Mouse (Mus musculus) C2C12 (cell line): Measurements from ENCODE around the gene H2-D1. TPM values are rescaled to one million over a fixed set of nuclear protein-coding genes. Genes with fewer than 3 reads are reported as not detected.
A peak's percentile ranks its signal among the peaks of the same experiment; 100 is the strongest.

Experiments
- H3K27me3 ChIP-seq: one replicate; pipeline ENCODE4 v1.6.1; 2011; ENCODE audit not compliant: control insufficient read depth, insufficient read depth, insufficient read length
- H3K36me3 ChIP-seq: one replicate; pipeline ENCODE4 v1.6.1; 2011; ENCODE audit not compliant: control insufficient read depth, insufficient read depth
- H3K4me3 ChIP-seq: one replicate; pipeline ENCODE4 v1.5.1; 2011; ENCODE audit warnings: mild to moderate bottlenecking, control low read depth; ENCODE audit not compliant: poor library complexity, insufficient read depth, severe bottlenecking
- H3K79me2 ChIP-seq: one replicate; pipeline ENCODE4 v1.6.1; 2011; ENCODE audit not compliant: control insufficient read depth, insufficient read depth
- H3K79me3 ChIP-seq: one replicate; pipeline ENCODE4 v1.6.1; 2011; ENCODE audit warnings: low read depth, control low read depth
- H3ac ChIP-seq: one replicate; pipeline ENCODE3; 2011; ENCODE audit warnings: low read depth; ENCODE audit not compliant: control insufficient read depth, insufficient read length
- CEBPB ChIP-seq: IDR thresholded peaks from one replicate; pipeline ENCODE4 v1.6.1; 2011; ENCODE audit warnings: low read depth, mild to moderate bottlenecking, control low read depth, moderate library complexity
- CTCF ChIP-seq: IDR thresholded peaks from one replicate; pipeline ENCODE4 v1.5.1; 2011; ENCODE audit not compliant: control insufficient read depth, insufficient read depth, insufficient read length
- FOSL1 ChIP-seq: IDR thresholded peaks from one replicate; pipeline ENCODE4 v1.8.0; 2011; ENCODE audit warnings: mild to moderate bottlenecking, low read length; ENCODE audit not compliant: poor library complexity, insufficient read depth, severe bottlenecking
- MAX ChIP-seq: IDR thresholded peaks from one replicate; pipeline ENCODE4 v1.6.1; 2011; ENCODE audit warnings: mild to moderate bottlenecking, control low read depth
- MYOD1 ChIP-seq: IDR thresholded peaks from one replicate; pipeline ENCODE4 v1.6.1; 2011; ENCODE audit warnings: low read depth; ENCODE audit not compliant: control insufficient read depth, insufficient read length
- MYOG ChIP-seq: IDR thresholded peaks from one replicate; pipeline ENCODE4 v1.6.1; 2011; ENCODE audit not compliant: control insufficient read depth, insufficient read length; ENCODE audit errors: extremely low read depth
- USF1 ChIP-seq: IDR thresholded peaks from one replicate; pipeline ENCODE4 v1.6.1; 2011; ENCODE audit warnings: low read depth, mild to moderate bottlenecking, control low read depth, moderate library complexity
- polyA plus RNA-seq: library from polyadenylated mRNA; unstranded; fragments of >200 nt; fragmentation: generic; extraction: Trizol; gene quantifications from one replicate; pipeline ENCODE4 v1.2.1, GENCODE M21; 2012; ENCODE audit warnings: missing spikeins

H2-D1 gene
- polyA plus RNA-seq, 1 experiment: 23.5 TPM

DNA sequence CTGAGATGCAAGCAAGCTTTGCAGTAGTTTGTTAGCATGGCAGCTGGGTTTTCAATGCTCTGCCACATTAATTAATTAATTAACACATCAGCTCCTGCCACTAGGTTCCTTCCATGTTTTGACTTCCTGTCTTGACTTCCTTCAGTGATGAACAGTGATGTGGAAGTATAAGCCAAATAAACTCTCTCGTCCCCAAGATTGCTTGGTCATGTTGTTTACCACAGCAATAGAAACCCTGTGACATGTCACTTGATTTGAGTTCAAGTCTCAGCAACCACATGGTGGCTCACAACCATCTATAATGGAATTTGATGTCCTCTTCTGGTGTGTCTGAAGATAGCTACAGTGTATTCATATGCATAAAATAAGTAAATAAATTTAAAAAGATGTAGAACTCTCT, 5.2 kb upstream of the H2-D1 start:
- no peaks in the 10 kb centered on the region for H3K27me3 ChIP-seq
- peaks cover 22% of the 10 kb centered on the region for H3K36me3 ChIP-seq
- H3K79me3 ChIP-seq: no peaks in the 10 kb centered on the region
- no peak overlapping the region for H3K4me3 ChIP-seq
- H3ac ChIP-seq: no peak overlapping the region
- no peak for TF ChIP-seq USF1
- TF ChIP-seq MYOG: no peak
- no peak for TF ChIP-seq MAX
- TF ChIP-seq CTCF: no peak
- TF ChIP-seq FOSL1: no peak
- no peak for TF ChIP-seq CEBPB
- TF ChIP-seq MYOD1: no peak
- no peaks in the 10 kb centered on the region for H3K79me2 ChIP-seq

DNA sequence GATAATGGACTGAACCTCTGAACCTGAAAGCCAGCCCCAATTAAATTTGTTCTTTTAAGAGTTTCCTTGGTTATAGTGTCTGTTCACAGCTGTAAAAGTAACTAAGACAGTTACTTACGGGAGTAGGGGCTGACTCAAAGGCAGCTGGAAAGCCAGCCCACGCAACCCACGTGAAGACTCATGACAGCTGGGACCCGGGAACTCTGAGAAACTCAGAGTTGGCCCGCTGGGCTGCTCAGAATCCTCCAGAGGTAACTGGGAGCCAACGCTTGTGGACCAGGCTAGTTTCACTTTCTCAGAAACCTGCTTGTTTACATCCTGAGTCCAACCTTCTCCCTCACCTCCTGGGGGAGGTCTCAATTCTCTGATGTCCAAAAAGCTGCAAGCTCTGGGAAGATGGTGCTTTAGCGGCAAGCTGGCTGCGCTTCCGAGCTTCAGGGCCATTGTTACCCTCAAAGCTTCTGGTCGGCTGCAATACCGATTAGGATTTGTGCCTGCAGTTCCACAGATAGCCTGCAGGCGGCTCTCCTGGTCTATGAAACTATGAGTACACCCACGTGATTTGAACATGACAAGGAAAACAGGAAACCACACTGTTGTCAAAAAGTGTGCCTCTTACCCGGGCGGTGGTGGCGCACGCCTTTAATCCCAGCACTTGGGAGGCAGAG, 4.6 kb upstream of the H2-D1 start:
- H3K4me3 ChIP-seq: peak overlapping the region; percentile 30
- no peaks in the 10 kb centered on the region for H3K79me2 ChIP-seq
- no peaks in the 10 kb centered on the region for H3K79me3 ChIP-seq
- H3K27me3 ChIP-seq: no peaks in the 10 kb centered on the region
- H3K36me3 ChIP-seq: peaks cover 16% of the 10 kb centered on the region
- H3ac ChIP-seq: peak overlapping the region; percentile 85
- TF ChIP-seq CTCF (peak; percentile 34), MYOG (no peak), CEBPB (no peak), MYOD1 (peak; percentile 66), FOSL1 (no peak), USF1 (peak; percentile 91), MAX (peak; percentile 81)

DNA sequence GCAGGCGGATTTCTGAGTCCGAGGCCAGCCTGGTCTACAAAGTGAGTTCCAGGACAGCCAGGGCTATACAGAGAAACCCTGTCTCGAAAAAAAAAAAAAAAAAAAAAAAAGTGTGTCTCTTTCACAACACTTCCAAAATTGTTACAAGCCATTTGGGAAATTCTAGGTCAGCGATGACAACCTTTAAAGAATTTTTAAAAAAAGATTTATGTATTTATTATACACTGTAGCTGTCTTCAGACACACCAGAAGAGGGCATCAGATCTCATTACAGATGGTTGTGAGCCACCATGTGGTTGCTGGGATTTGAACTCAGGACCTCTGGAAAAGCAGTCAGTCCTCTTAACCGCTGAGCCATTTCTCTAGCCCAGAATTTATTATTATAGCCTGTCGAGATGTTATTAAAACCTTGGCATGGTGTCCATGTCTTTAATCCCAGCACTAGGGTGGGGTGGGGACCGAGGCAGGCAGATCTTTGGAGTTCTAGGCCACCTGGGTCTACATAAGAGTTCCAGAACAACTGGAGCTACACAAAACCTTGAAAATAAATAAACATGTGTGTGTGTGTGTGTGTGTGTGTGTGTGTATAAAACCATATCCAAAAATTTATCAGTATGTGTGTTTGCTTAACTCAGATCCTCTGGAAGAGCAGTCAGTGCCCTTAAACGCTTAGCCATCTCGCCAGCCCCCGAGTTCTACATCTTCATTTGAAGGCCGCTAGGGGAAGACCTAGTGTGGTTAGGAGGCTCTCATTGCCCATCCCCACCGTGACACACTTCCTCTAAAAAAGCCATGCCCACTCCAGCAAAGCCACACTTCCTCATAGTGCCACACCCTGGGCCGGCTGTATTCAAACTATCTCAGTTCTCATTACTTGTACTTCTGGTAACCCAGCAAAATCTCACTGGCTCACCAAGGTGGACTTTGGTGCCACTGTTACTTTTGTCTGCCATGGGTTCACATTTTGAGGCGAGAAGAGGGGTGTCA, 3.7 kb upstream of the H2-D1 start:
- TF ChIP-seq FOSL1 (no peak), USF1 (no peak), MYOD1 (no peak), CTCF (no peak), CEBPB (no peak), MYOG (no peak), MAX (no peak)
- Histone ChIP-seq H3K27me3 (no peaks in the 10 kb centered on the region), H3K79me2 (no peaks in the 10 kb centered on the region), H3K36me3 (peaks cover 8% of the 10 kb centered on the region), H3ac (no peak overlapping the region), H3K79me3 (no peaks in the 10 kb centered on the region), H3K4me3 (no peak overlapping the region)

DNA sequence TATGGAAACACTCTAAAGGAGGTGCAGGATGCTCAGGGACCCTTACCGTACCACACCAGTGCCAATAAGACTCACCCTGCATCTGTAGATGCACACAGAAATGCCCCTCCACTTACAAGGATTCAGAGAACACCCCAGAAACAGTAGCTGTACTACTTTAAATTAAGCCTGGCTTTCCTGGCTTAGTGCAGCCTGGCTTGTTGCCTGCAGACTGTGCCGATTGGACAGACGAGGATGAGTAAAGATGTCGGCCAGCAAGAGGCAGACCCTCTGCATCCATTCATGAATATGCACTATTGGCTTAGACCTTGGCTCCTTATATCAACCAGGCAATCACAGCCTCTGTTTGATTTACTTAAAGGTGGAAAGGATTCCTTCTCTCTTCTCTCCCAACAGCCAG, 2.9 kb upstream of the H2-D1 start:
- no peaks in the 10 kb centered on the region for H3K79me2 ChIP-seq
- H3ac ChIP-seq: no peak overlapping the region
- TF ChIP-seq USF1 (no peak), FOSL1 (no peak), MYOG (no peak), CTCF (no peak), CEBPB (no peak), MAX (no peak), MYOD1 (no peak)
- H3K4me3 ChIP-seq: no peak overlapping the region
- H3K79me3 ChIP-seq: no peaks in the 10 kb centered on the region
- H3K27me3 ChIP-seq: no peaks in the 10 kb centered on the region
- H3K36me3 ChIP-seq: peaks cover under 1% of the 10 kb centered on the region

DNA sequence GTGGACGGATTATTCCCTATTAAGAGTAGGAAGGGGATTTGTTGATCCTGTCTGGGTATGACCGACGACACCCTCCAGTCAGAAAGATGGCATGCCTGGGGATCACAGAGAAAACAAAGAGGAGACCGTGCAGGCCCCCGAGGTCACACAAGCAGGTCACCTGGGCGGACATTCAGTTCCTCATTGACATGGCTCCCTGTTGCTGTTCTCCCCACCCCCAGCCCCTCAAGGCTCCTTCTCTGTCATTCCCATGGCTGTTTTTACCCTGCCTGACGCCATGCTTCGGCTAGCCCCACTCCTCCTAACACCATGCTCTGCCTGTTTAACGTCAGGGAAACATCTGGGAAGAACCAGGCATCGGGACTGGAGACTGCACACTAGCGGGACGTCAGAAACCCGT, 879 bp upstream of the H2-D1 start:
- Histone ChIP-seq H3ac (no peak overlapping the region), H3K36me3 (no peaks in the 10 kb centered on the region), H3K27me3 (no peaks in the 10 kb centered on the region), H3K4me3 (no peak overlapping the region), H3K79me3 (no peaks in the 10 kb centered on the region), H3K79me2 (no peaks in the 10 kb centered on the region)
- no peak for TF ChIP-seq MYOG
- TF ChIP-seq MAX: no peak
